Mouse (Mus musculus) frontal cortex, postnatal 10 days (tissue): Measurements from ENCODE around the gene Mepce.
"Not testable (repeated sequence)": the region's sequence is repeated elsewhere in the genome, so short reads cannot be mapped to it uniquely, and the experiment has no call there.

Experiments used
- DNase-seq, 2 experiments: peaks; one replicate each; pipeline ENCODE4 v3.0.0; 2022; ENCODE audit warnings: low spot score in 2 of 2, mixed read lengths in 1 of 2

Mepce gene

GRCm38 (mm10) chr5:137758921-137759534 is 28.4 kb downstream of the Mepce start:
- no peak for DNase-seq

GRCm38 (mm10) chr5:137757887-137758286 is 29.6 kb downstream of the Mepce start:
- DNase-seq, result peak; percentile 83 to 94

- peak; percentile 69 to 85 for DNase-seq
These were observed 30.4 kb downstream of the Mepce start for GRCm38 (mm10) chr5:137756882-137757661.

GRCm38 (mm10) chr5:137756106-137756505 is 31.3 kb downstream of the Mepce start:
- no peak for DNase-seq

- no peak for DNase-seq
These were observed 32.0 kb downstream of the Mepce start for GRCm38 (mm10) chr5:137755425-137755824.

GRCm38 (mm10) chr5:137753111-137753832 is 34.2 kb downstream of the Mepce start:
- no peak for DNase-seq

- DNase-seq, result no peak
These were observed 35.5 kb downstream of the Mepce start for GRCm38 (mm10) chr5:137751988-137752387.

- no peak for DNase-seq
These were observed 36.1 kb downstream of the Mepce start for GRCm38 (mm10) chr5:137751221-137751887.

- DNase-seq, result not testable (repeated sequence)
These were observed 37.2 kb downstream of the Mepce start for GRCm38 (mm10) chr5:137750212-137750611.

- no peak for DNase-seq
These were observed 38.1 kb downstream of the Mepce start for GRCm38 (mm10) chr5:137749196-137749836.

- DNase-seq, result peak in 1 of 2 experiments; percentile 44
These were observed 39.2 kb downstream of the Mepce start for GRCm38 (mm10) chr5:137748130-137748770.

GRCm38 (mm10) chr5:137747326-137747961 is 40.0 kb downstream of the Mepce start:
- DNase-seq, result peak; percentile 44 to 52

- peak in 1 of 2 experiments; percentile 29 for DNase-seq
These were observed 40.6 kb downstream of the Mepce start for GRCm38 (mm10) chr5:137746851-137747325.

- DNase-seq, result peak; percentile 27 to 52
These were observed 41.1 kb downstream of the Mepce start for GRCm38 (mm10) chr5:137746282-137746850.

- DNase-seq, result peak; percentile 86 to 91
These were observed 42.0 kb downstream of the Mepce start, which contains the start of gene Tsc22d4 for GRCm38 (mm10) chr5:137745214-137746171. Gene Tsc22d4, plus strand, starts transcription at chr5:137745730.

GRCm38 (mm10) chr5:137744197-137744596 is 43.3 kb downstream of the Mepce start:
- no peak for DNase-seq

GRCm38 (mm10) chr5:137742836-137743235 is 44.6 kb downstream of the Mepce start:
- no peak for DNase-seq

GRCm38 (mm10) chr5:137742048-137742447 is 45.4 kb downstream of the Mepce start:
- no peak for DNase-seq
